Mouse (Mus musculus) liver, postnatal 0 days (tissue): ENCODE data around the gene Gm20869. TPM values are rescaled to one million over a fixed set of nuclear protein-coding genes. Genes with fewer than 3 reads are reported as not detected.
"Not testable (repeated sequence)": the region's sequence is repeated elsewhere in the genome, so short reads cannot be mapped to it uniquely, and the experiment has no call there.

Experiments
- ATAC-seq: fragments of 200-750 bp; cut with Nextera tagmentation; 2 replicates; pipeline ENCODE4 v1.8.0; 2017; ENCODE audit warnings: mild to moderate bottlenecking, moderate library complexity
- DNase-seq: peaks from one replicate; pipeline ENCODE4 v3.0.0-alpha.2; 2016
- H3K27ac ChIP-seq: fragments of 300-500 bp; sonication (generic); 2 replicates; pipeline ENCODE4 v1.5.1; 2014; ENCODE audit warnings: antibody characterized with exemption, moderate library complexity, mild to moderate bottlenecking, low read depth
- H3K27me3 ChIP-seq: fragments of 300-500 bp; sonication (generic); 2 replicates; pipeline ENCODE4 v1.6.1; 2014; ENCODE audit warnings: low read length, control low read depth, mixed read lengths; ENCODE audit not compliant: insufficient read depth
- H3K36me3 ChIP-seq: fragments of 300-500 bp; sonication (generic); replicated peaks from 2 replicates; pipeline ENCODE4 v1.6.1; 2014; ENCODE audit warnings: mild to moderate bottlenecking, control low read depth, low read length, moderate library complexity, mixed read lengths; ENCODE audit not compliant: insufficient read depth
- H3K4me1 ChIP-seq: fragments of 300-500 bp; sonication (generic); 2 replicates; pipeline ENCODE4 v1.6.1; 2014; ENCODE audit warnings: antibody characterized with exemption, mild to moderate bottlenecking, control low read depth; ENCODE audit not compliant: insufficient read depth
- H3K4me2 ChIP-seq: fragments of 300-500 bp; sonication (generic); 2 replicates; pipeline ENCODE4 v1.6.1; 2014; ENCODE audit warnings: low read depth, mild to moderate bottlenecking, low read length, moderate library complexity, mixed read lengths
- H3K4me3 ChIP-seq: fragments of 300-500 bp; sonication (generic); 2 replicates; pipeline ENCODE4 v1.5.1; 2014; ENCODE audit warnings: low read depth, low read length
- H3K9ac ChIP-seq: fragments of 300-500 bp; sonication (generic); replicated peaks from 2 replicates; pipeline ENCODE4 v1.6.1; 2014; ENCODE audit warnings: mild to moderate bottlenecking, moderate library complexity
- H3K9me3 ChIP-seq: fragments of 300-500 bp; sonication (generic); 2 replicates; pipeline ENCODE4 v1.6.1; 2016; ENCODE audit warnings: mild to moderate bottlenecking, control low read depth, low read length, mixed read lengths
- WGBS: fragments of 180-500 bp; shearing (Covaris S2); extraction: QIAGEN DNeasy Blood & Tissue Kit; methylation state at CpG from one replicate; pipeline ENCODE4 v1.1.7; 2014; ENCODE audit not compliant: insufficient replicate concordance; 5-methylcytosine and 5-hydroxymethylcytosine counted together
- polyA plus RNA-seq: library from polyadenylated mRNA; unstranded; fragments of >200 nt; fragmentation: Nextera tagmentation; extraction: Ambion mirVana; gene quantifications from 2 replicates; pipeline ENCODE4 v1.2.1, GENCODE M21; 2015

The Gm20869 gene
- not detected in 2 replicates for polyA plus RNA-seq

- H3K4me1 ChIP-seq, H3K9ac ChIP-seq, DNase-seq, ATAC-seq, H3K36me3 ChIP-seq, H3K4me2 ChIP-seq, H3K27ac ChIP-seq, H3K9me3 ChIP-seq, H3K4me3 ChIP-seq, H3K27me3 ChIP-seq: not testable (repeated sequence)
- no CpG with 5 or more reads among the region's 6 CpGs for WGBS
Measured at GRCm38 (mm10) chrY:71469149-71469548, at the start of gene Gm20869. Gm20869 (plus strand) TSS chrY:71469449.

Other genes starting within 250 kb of the Gm20869 start
- gene Gm20870, start 222.6 kb downstream of the Gm20869 start, polyA plus RNA-seq = not detected in 2 replicates